Mouse (Mus musculus) midbrain, embryonic 12.5 days (tissue): ENCODE results near the gene Tecpr2. TPM values are rescaled to one million over a fixed set of nuclear protein-coding genes. Genes with fewer than 3 reads are reported as not detected.
A peak's percentile ranks its signal among the peaks of the same experiment; 100 is the strongest.

Experiments
- ATAC-seq: fragments of 200-750 bp; cut with Nextera tagmentation; 2 replicates; pipeline ENCODE4 v1.8.0; 2017; ENCODE audit warnings: low read depth, moderate TSS enrichment, moderate library complexity; ENCODE audit not compliant: low FRiP score
- H3K27ac ChIP-seq: fragments of 300-500 bp; sonication (generic); replicated peaks from 2 replicates; pipeline ENCODE4 v1.5.1; 2016; ENCODE audit warnings: mild to moderate bottlenecking
- H3K27me3 ChIP-seq: fragments of 300-500 bp; sonication (generic); 2 replicates; pipeline ENCODE4 v1.6.1; 2016; ENCODE audit warnings: mild to moderate bottlenecking
- H3K36me3 ChIP-seq: fragments of 300-500 bp; sonication (generic); 2 replicates; pipeline ENCODE4 v1.6.1; 2016
- H3K4me1 ChIP-seq: fragments of 300-500 bp; sonication (generic); 2 replicates; pipeline ENCODE4 v1.6.1; 2016
- H3K4me2 ChIP-seq: fragments of 300-500 bp; sonication (generic); replicated peaks from 2 replicates; pipeline ENCODE4 v1.6.1; 2016; ENCODE audit warnings: mild to moderate bottlenecking, moderate library complexity
- H3K4me3 ChIP-seq: fragments of 300-500 bp; sonication (generic); 2 replicates; pipeline ENCODE4 v1.5.1; 2016; ENCODE audit warnings: mild to moderate bottlenecking
- H3K9ac ChIP-seq: fragments of 300-500 bp; sonication (generic); replicated peaks from 2 replicates; pipeline ENCODE4 v1.6.1; 2016; ENCODE audit warnings: mild to moderate bottlenecking, moderate library complexity
- H3K9me3 ChIP-seq: fragments of 300-500 bp; sonication (generic); 2 replicates; pipeline ENCODE4 v1.6.1; 2016; ENCODE audit warnings: mild to moderate bottlenecking
- WGBS: fragments of 180-500 bp; shearing (Covaris S2); methylation state at CpG from one replicate; pipeline ENCODE4 v1.1.7; 2016; 5-methylcytosine and 5-hydroxymethylcytosine counted together
- polyA plus RNA-seq: library from polyadenylated mRNA; unstranded; fragments of >200 nt; fragmentation: Nextera tagmentation; extraction: Ambion mirVana; gene quantifications from 2 replicates; pipeline ENCODE4 v1.2.1, GENCODE M21; 2016

Tecpr2 gene
- polyA plus RNA-seq, result 7.5 and 8.4 TPM in 2 replicates

DNA sequence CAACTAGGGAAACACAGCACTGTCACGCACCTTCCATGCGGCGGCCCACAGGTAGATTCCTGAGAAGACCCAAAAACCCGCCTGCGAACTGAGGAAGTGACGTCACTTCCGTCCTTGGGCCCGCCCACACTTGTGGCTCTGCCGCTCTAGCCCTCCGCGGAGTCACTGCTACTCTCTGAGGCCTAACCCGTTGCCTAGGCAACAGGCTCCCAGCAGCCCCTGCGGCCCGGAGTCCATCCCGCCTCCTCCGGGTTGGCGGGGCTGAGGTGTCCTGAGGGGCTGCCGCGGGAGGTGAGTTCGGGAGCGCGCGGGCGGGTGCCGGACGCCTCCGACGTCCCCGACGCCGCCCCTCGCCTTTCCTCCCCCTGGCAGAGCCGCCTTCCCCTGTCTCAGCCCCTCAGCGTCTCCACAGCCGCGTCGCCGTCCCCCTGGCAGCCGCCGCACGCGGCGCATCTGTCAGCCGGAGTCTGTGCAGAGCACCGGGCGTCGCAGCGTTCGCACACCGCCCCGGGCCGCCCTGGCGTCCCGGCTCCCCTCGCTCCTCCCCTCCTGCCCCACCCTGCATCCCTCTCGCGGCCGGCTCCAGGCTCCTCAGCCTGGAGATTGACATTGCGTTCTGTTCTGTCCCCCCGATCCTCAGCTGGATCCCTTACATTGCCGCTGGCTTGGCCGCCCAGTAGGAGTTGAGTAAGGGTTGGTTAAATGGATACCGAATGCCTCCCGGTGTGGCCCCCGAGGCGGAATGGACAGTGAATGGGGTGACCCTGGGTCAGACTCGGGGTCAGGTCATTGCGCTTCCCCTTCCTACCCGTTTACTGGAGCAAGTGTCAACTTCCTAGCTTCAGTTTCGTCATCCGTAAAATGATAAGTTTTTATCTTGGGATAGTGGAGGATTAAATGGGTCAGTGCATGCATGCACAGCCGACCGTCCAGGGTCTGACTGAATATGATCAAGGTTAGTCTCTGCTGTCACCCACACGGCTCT lies at the start of gene Tecpr2, which contains the start of gene Cinp:
Tecpr2 (plus strand) TSS at position 229 of the 985 bp plus-strand sequence.
Cinp (minus strand) TSS at position 110 of the 985 bp plus-strand sequence.
- Histone ChIP-seq H3K4me1 (peaks cover 19% of the 10 kb centered on the region), H3K27me3 (no peaks in the 10 kb centered on the region), H3K4me2 (peak within 1 kb of the TSS; percentile 89), H3K4me3 (peak within 1 kb of the TSS; percentile 90), H3K9ac (peak within 1 kb of the TSS; percentile 88), H3K9me3 (no peaks in the 10 kb centered on the region), H3K27ac (peak within 1 kb of the TSS; percentile 93), H3K36me3 (no peaks in the 10 kb centered on the region)
- ATAC-seq, result peak; percentile 100
- under 1% methylated on average over 73 of the region's 74 CpGs for WGBS

DNA sequence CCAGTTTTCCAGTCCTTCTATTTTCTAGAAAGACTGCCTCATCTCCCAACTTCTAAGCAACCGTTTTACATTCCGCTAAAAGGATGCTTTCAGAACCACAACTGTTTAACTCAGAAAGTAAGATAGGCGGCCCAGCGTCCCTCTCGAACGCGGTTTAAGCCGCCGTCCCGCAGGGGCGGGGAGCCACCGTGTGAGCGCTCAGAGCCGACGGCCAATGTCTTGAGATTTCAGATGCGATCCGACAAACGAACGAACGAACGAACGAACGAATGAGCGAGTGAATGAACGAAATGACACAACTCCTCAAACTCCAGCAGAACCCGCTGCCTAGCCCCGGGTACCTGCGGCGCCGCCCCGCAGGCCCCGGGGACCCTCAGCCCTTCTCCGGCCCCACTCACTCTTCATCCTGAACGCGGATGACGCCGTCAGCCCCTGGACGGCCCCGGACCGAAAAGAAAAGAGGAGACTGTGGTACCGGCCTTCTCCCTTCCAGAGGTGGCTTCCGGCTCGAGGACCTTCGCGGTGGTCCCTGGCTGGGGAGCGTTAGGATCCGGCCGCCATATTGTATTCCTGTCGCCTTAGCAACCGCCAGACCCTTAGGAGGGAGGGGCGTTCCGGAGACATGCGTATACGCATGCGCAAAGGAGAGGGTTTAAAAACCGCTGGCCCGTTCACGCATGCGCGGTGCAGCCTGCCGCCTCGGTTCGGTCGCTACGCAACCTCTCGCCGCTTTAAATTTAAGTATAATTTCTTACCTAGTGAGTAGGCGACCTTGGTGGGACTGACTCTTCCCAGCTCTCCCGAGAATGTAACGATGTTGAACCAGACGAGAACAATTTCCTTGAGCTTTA lies 48.5 kb upstream of the Tecpr2 start, which contains the start of gene Mok:
Mok (minus strand) TSS at position 592 of the 851 bp plus-strand sequence.
- Histone ChIP-seq H3K4me1 (peaks cover 49% of the 10 kb centered on the region), H3K9ac (peak within 1 kb of the TSS; percentile 68), H3K4me3 (peak within 1 kb of the TSS; percentile 83), H3K9me3 (no peaks in the 10 kb centered on the region), H3K4me2 (peak within 1 kb of the TSS; percentile 69), H3K27me3 (peaks cover 35% of the 10 kb centered on the region), H3K27ac (peak within 1 kb of the TSS; percentile 71), H3K36me3 (no peaks in the 10 kb centered on the region)
- under 1% methylated on average over 71 of the region's 71 CpGs for WGBS
- peak; percentile 83 for ATAC-seq

DNA sequence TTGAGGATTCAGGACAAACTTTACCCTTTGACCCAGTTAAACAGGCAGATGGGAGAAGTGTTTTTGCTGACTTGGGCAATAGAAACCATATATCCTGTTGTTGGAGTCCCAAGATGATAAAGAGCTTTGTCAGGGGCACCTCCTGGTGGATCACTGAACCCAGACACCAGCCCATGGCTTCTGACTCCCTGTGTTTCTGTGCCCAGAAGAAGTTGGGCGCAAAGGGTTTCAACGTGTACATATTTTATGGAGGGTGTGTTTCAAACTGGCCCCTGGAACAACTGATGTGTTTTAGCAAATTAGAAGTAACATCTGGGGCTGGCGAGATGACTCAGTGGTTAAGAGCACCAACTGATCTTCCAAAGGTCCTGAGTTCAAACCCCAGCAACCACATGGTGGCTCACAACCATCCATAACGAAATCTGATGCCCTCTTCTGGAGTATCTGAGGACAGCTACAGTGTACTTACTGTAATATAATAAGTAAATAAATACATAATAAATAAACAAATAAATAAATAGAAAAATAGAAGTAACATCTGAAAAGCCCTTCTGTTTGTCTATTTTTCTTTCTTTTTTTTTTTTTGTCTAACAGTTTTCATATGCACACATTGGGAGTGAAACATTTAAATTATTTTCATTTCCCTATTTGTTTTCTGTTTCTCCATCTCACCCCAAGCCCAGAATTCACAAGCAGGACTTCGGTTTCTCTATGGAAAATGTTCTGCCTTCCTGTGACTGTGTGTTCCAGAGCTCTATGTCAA lies 47.2 kb upstream of the Tecpr2 start:
- no peak overlapping the region for H3K27ac ChIP-seq
- H3K4me2 ChIP-seq, result peak overlapping the region; percentile 69; the same call in 1 of the 2 replicates
- no peaks in the 10 kb centered on the region for H3K9me3 ChIP-seq
- ATAC-seq, result no peak
- no peak overlapping the region for H3K4me3 ChIP-seq
- H3K27me3 ChIP-seq, result peaks cover 47% of the 10 kb centered on the region
- 75% methylated on average over 5 of the region's 5 CpGs for WGBS
- no peak overlapping the region for H3K9ac ChIP-seq
- peaks cover 44% of the 10 kb centered on the region for H3K4me1 ChIP-seq
- no peaks in the 10 kb centered on the region for H3K36me3 ChIP-seq

DNA sequence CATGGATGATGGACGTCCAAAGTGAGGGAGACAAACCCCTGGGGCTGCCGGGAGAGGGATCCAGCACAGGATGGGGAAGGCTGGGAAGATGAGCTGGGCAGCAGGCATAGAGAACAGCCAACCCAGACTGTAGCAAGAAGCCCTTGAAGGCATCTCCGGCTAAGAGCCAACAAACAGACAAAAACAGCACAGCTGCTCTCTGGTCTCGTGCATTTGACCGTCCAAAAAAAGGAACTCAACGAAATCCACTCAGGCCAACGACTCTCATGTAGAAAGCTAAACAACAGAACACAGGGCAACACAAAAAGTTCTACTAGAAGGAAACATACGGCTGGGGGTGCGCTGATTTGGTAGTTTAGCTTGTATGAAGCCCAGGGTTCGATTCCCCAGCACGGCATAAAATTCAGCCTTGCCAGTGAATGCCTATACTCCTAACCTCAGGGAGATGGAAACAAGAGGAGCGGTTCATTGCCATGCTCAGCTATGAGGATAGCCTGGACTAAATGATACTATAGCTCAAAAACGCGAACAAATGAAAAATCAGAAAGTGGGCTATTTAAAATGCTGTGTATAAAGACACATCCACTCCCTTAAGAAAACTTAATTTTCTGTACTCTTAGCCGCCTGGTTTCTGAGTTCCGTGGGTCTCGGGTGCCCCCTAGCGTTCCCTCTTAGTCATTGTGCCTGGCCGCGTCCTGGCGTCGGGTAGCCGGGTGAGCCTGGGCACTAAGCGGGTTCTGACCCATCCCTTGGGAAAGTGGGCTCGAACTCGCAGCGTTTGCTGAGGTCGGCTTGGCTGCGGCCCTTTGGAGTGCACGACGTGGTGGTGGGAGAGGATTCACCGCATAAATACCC lies 45.6 kb upstream of the Tecpr2 start:
- ATAC-seq, result no peak
- Histone ChIP-seq H3K4me2 (peak overlapping the region; percentile 57), H3K27me3 (peaks cover 56% of the 10 kb centered on the region), H3K4me3 (peak overlapping the region; percentile 50), H3K9ac (peak overlapping the region; percentile 43; the same call in 1 of the 2 replicates), H3K27ac (no peak overlapping the region), H3K36me3 (no peaks in the 10 kb centered on the region), H3K9me3 (no peaks in the 10 kb centered on the region), H3K4me1 (peaks cover 35% of the 10 kb centered on the region)
- WGBS, result 21% methylated on average over 32 of the region's 32 CpGs

DNA sequence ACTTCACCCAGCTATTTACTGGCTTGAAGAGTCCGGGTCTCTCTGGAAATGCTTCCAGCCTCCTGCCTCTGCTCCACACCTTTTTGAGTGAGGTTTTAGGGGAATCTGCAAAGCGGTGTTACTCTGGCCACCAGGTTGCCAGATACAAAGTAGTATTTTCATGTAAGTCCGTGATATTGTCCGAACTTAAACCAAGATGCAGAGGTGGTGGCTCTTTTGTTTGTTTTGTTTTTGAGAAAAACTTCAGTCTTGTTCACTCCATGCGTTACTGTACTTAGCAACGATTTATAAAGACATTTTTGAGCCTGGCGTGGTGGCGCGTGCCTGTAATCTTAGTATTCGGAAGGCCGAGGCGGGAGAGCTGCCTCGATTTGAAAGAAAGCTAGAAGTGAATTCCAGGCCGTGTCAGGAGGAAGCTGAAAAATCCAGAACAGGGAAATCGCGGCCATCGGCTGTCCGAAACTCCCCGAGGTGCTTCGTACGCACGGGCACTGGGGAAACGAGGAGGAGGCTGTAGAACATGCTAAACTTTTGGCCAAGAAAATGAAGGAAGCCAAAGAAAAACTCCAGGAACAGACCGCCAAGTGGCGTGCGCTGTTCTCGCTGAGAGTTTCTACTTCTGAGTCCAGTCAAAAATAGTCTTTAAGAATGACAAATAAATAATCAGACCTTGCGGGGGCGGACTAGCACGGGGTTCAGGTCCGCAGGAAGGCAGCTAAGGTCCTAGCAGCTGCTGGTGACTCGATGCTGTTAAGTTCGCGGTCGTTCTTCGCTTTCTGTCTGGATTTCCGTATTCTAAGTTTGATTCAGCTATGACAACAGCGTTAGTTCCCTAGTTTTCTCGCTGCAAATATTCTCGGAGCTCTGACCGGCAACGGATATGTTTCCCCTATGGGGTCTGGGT lies 44.6 kb upstream of the Tecpr2 start:
- H3K9me3 ChIP-seq, result no peaks in the 10 kb centered on the region
- no peaks in the 10 kb centered on the region for H3K36me3 ChIP-seq
- no peak overlapping the region for H3K27ac ChIP-seq
- peaks cover 58% of the 10 kb centered on the region for H3K27me3 ChIP-seq
- ATAC-seq, result no peak
- WGBS, result 2% methylated on average over 42 of the region's 42 CpGs
- H3K4me3 ChIP-seq, result peak overlapping the region; percentile 50
- peak overlapping the region; percentile 57 for H3K4me2 ChIP-seq
- H3K4me1 ChIP-seq, result peaks cover 32% of the 10 kb centered on the region
- H3K9ac ChIP-seq, result peak overlapping the region; percentile 39

DNA sequence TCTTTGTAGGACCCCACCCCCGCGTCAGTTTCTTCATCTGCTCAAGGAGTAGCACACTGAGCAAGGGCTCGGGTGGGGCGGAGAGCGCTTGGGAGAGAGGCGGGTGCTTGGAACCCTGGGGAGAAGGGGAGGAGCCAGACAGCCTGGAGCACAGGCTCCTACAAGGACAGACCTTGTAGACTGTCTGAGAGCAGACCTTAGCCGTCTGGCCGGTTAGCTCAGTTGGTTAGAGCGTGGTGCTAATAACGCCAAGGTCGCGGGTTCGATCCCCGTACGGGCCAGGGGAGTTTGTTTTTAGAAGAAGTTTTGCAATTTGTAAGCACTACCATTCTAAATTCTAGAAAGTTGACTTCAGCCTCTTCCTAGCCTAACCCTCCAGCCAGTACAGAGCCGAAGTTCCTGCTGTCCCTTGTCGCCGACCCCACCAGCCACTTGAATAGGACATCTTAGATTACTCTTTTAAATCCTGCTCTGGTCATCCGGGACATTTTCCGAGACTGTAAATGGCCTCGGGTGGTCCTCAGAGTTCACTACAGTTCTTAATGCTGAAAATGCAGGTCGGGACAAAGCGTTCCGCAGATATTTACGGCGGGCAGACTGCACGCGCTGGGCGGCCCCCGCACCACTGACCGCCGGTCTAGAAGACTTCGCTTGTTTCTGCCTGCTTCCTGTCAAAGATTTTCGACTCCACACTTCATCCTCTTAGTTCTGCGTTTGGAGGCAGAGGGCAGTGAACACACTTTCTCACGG lies 43.8 kb upstream of the Tecpr2 start:
- under 1% methylated on average over 36 of the region's 36 CpGs for WGBS

DNA sequence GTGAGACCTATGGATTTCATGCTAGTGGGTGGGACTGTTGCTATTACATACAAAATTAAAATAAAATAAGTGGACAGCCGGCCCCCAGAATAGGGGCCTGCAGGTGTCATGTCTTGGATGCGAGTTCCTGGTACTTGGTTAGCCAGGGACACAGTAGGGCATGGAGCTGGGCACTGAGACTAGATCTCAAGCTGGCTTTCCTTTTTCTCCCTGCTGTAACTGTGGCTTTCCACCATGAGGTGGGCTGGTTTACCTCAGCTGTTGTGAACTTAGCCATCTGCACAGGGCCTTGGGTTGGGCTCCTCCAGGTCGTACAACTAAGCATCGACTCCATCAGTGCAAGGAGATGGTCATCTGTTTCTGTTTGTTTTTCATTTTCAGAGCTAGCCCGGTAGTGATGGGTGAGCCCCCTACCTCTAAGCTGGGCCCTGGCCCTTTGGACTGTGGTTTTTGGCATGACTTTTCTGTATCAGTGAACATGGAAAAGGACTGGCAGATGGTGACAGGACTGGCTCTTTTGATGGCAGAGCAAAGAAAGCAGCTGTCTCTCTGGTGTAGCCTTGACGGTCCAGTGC lies 42.8 kb upstream of the Tecpr2 start:
- Histone ChIP-seq H3K4me3 (no peak overlapping the region), H3K9me3 (no peaks in the 10 kb centered on the region), H3K9ac (peak overlapping the region; percentile 32), H3K4me2 (peak overlapping the region; percentile 57), H3K27me3 (peaks cover 58% of the 10 kb centered on the region), H3K4me1 (peaks cover 32% of the 10 kb centered on the region), H3K36me3 (no peaks in the 10 kb centered on the region), H3K27ac (no peak overlapping the region)
- ATAC-seq, result no peak
- 72% methylated on average over 6 of the region's 6 CpGs for WGBS

More for the DNA sequence above, 43.8 kb upstream of the Tecpr2 start:
- Histone ChIP-seq H3K4me3 (peak overlapping the region; percentile 50), H3K4me1 (peaks cover 24% of the 10 kb centered on the region), H3K36me3 (no peaks in the 10 kb centered on the region), H3K9me3 (no peaks in the 10 kb centered on the region), H3K9ac (peak overlapping the region; percentile 39), H3K27ac (no peak overlapping the region), H3K4me2 (peak overlapping the region; percentile 57), H3K27me3 (peaks cover 58% of the 10 kb centered on the region)
- peak; percentile 75 for ATAC-seq

DNA sequence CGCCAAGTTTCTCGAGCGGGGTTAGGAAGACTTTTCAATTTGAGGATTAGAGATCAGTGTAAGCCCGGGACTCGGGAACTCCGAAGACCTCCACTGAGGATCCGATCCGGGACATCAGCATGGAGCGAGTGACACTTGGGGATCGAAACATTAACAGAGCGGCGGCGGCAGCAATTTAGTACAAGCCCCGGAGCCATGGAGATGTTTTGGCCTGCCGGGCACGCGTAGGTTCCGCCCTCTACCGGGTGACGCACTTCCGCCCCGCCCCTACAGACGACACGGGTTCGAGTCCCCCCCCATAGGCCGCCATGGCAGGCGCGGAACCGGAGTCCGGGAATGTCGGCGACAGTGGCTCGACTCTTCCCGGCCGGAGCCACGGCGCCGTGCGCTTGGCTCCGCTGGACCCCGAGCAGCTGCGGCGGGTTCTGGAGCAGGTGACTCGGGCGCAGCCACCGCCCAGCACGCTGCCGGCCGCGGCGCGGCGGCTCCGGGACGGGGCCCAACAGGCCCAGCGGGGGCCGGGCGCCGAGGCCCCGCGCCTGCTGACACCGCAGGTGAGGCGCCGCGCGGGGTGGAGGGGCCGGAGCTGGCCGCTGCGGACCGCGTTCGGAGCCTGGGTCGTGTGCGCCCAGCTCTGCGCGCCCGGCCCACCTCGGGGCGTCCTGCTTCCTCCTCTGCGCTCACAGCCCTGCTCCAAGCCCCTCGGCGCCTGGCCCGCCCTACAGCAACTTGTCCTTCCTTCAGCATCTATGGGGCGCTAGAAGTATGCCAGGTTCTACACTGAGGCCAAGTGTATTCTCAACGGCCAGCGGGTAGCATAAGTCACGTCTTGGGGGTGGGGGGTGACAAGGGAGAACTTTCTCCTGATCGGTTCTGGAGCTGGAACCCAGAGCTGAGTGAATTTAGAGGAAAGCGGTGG lies 38.8 kb upstream of the Tecpr2 start, which contains the start of gene Zfp839:
Zfp839 (plus strand) TSS at position 244 of the 919 bp plus-strand sequence.
- peak within 1 kb of the TSS; percentile 78 for H3K4me2 ChIP-seq
- 0 out of 2 replicates have a peak, but pooled peaks cover 3% of the 10 kb centered on the region for H3K36me3 ChIP-seq
- H3K4me1 ChIP-seq, result peaks cover 18% of the 10 kb centered on the region
- ATAC-seq, result peak; percentile 82
- peaks cover 30% of the 10 kb centered on the region for H3K27me3 ChIP-seq
- H3K27ac ChIP-seq, result peak within 1 kb of the TSS; percentile 42
- under 1% methylated on average over 87 of the region's 89 CpGs for WGBS
- H3K9ac ChIP-seq, result peak within 1 kb of the TSS; percentile 93
- H3K4me3 ChIP-seq, result peak within 1 kb of the TSS; percentile 97
- no peaks in the 10 kb centered on the region for H3K9me3 ChIP-seq
